Mouse (Mus musculus) hindbrain, embryonic 11.5 days (tissue): Measurements from ENCODE around the gene Lix1l. TPM values are rescaled to one million over a fixed set of nuclear protein-coding genes. Genes with fewer than 3 reads are reported as not detected.
"Not testable (repeated sequence)": the region's sequence is repeated elsewhere in the genome, so short reads cannot be mapped to it uniquely, and the experiment has no call there.

Source experiments
- ATAC-seq: fragments of 200-750 bp; cut with Nextera tagmentation; 2 replicates; pipeline ENCODE4 v1.8.0; 2017; ENCODE audit warnings: mild to moderate bottlenecking, moderate TSS enrichment, moderate library complexity; ENCODE audit not compliant: low FRiP score
- DNase-seq: peaks from one replicate; pipeline ENCODE4 v3.0.0-alpha.2; 2015; ENCODE audit warnings: low spot score
- H3K27ac ChIP-seq: fragments of 300-500 bp; sonication (generic); 2 replicates; pipeline ENCODE4 v1.5.1; 2014; ENCODE audit warnings: mild to moderate bottlenecking, low read depth, low read length
- H3K27me3 ChIP-seq: fragments of 300-500 bp; sonication (generic); 2 replicates; pipeline ENCODE4 v1.6.1; 2014; ENCODE audit warnings: mild to moderate bottlenecking, low read length, moderate library complexity, mixed read lengths; ENCODE audit not compliant: control insufficient read depth, insufficient read depth
- H3K36me3 ChIP-seq: fragments of 300-500 bp; sonication (generic); 2 replicates; pipeline ENCODE4 v1.6.1; 2014; ENCODE audit warnings: mild to moderate bottlenecking, low read length, moderate library complexity, mixed read lengths; ENCODE audit not compliant: control insufficient read depth, insufficient read depth
- H3K4me1 ChIP-seq: fragments of 300-500 bp; sonication (generic); replicated peaks from 2 replicates; pipeline ENCODE4 v1.6.1; 2014; ENCODE audit warnings: low read length, mixed read lengths; ENCODE audit not compliant: control insufficient read depth, insufficient read depth
- H3K4me2 ChIP-seq: fragments of 300-500 bp; sonication (generic); replicated peaks from 2 replicates; pipeline ENCODE4 v1.6.1; 2014; ENCODE audit warnings: mild to moderate bottlenecking, low read depth, low read length
- H3K4me3 ChIP-seq: fragments of 300-500 bp; sonication (generic); 2 replicates; pipeline ENCODE4 v1.5.1; 2014; ENCODE audit warnings: low read depth, low read length
- H3K9ac ChIP-seq: fragments of 300-500 bp; sonication (generic); 2 replicates; pipeline ENCODE4 v1.6.1; 2014; ENCODE audit warnings: low read depth, low read length
- H3K9me3 ChIP-seq: fragments of 300-500 bp; sonication (generic); 2 replicates; pipeline ENCODE4 v1.6.1; 2016; ENCODE audit warnings: low read length; ENCODE audit not compliant: control insufficient read depth
- WGBS: fragments of 180-500 bp; shearing (Covaris S2); extraction: QIAGEN DNeasy Blood & Tissue Kit; methylation state at CpG from one replicate; pipeline ENCODE4 v1.1.7; 2014; 5-methylcytosine and 5-hydroxymethylcytosine counted together
- polyA plus RNA-seq: library from polyadenylated mRNA; unstranded; fragments of >200 nt; fragmentation: Nextera tagmentation; extraction: Ambion mirVana; gene quantifications from 2 replicates; pipeline ENCODE4 v1.2.1, GENCODE M21; 2014

The Lix1l gene
- polyA plus RNA-seq, 1 experiment from 2014 or later, result 7.1 TPM

DNA sequence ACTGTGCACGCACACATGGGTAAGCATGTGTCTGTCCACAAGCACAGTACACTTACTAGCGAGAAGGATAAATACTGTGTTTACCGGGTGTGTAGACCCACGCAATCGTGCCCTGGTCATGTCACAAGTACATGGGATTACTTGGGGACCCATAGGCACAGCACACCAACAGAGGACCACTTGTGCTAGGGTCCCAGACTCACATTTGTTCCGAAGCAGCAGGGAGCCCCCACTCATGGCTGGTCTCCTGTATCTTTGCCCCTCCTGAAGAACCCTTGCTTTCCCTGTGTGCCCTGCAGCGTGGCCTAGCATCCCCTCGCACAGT lies 1.9 kb upstream of the Lix1l start:
- 40% methylated on average over 8 of the region's 8 CpGs for WGBS
- Histone ChIP-seq H3K27me3 (peaks cover 16% of the 10 kb centered on the region; the same call in 1 of the 2 replicates), H3K4me1 (peaks cover 19% of the 10 kb centered on the region), H3K27ac (no peak overlapping the region), H3K9me3 (no peaks in the 10 kb centered on the region), H3K9ac (no peak overlapping the region; the same call in 1 of the 2 replicates), H3K36me3 (no peaks in the 10 kb centered on the region), H3K4me3 (peak overlapping the region; percentile 39), H3K4me2 (peak overlapping the region; percentile 90)
- ATAC-seq, result no peak
- no peak for DNase-seq

DNA sequence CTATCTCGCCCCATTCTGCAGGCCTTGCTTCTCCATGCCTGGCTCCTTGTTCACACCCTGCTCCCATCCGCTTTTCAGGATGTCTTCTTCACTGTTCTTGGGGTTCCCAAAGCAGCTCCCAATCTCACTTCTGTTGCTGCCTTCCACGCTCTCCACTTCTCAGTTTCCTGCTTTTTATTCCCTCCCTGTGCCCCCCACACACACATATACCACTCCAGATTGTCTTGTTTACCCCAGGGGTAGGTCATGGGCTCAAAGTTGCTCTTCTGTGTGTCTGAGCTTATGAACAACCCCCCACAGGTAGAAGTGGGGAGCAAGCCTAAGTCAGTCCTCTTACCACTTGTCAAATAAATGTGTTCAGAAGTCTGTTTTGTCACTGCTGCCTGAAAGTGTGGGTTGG lies 1.5 kb upstream of the Lix1l start:
- Histone ChIP-seq H3K9ac (no peak overlapping the region), H3K4me3 (no peak overlapping the region), H3K4me1 (peaks cover 19% of the 10 kb centered on the region), H3K27ac (no peak overlapping the region), H3K27me3 (peaks cover 16% of the 10 kb centered on the region; the same call in 1 of the 2 replicates), H3K36me3 (no peaks in the 10 kb centered on the region), H3K9me3 (no peaks in the 10 kb centered on the region), H3K4me2 (0 out of 2 replicates have a peak overlapping the region, but pooled peaks have one; percentile 90)
- 64% methylated on average over 3 of the region's 3 CpGs for WGBS
- ATAC-seq (no peak), DNase-seq (no peak)

DNA sequence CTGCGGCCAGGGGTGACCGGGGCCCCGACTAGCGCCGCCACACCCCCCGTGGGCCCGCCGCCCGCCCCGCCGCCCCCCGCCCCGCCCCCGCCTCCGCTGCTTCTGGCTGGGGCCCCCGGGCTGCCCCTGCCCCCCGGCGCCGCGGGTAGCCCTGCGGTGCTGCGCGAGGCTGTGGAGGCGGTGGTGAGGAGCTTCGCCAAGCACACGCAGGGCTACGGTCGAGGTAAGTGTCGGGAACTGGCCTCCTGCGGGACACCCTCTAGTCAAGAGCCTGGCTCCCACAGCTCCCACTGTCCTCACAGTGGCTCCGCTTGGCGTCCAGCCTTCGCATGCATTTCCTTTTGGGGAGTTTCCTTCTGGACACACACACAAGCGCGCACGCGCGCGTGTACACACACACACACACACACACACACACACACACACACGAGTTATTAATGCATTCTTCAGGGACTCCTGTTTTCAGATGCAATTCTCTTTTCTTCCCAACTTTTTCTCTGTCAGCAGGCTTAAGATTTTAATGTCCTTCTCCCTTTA lies 370 bp downstream of the Lix1l start:
- peak overlapping the region; percentile 97 for H3K27ac ChIP-seq
- no peaks in the 10 kb centered on the region for H3K9me3 ChIP-seq
- peak overlapping the region; percentile 61 for H3K4me2 ChIP-seq
- H3K9ac ChIP-seq, result peak overlapping the region; percentile 78
- peak; percentile 74 for DNase-seq
- peak overlapping the region; percentile 87 for H3K4me3 ChIP-seq
- peaks cover 18% of the 10 kb centered on the region for H3K4me1 ChIP-seq
- H3K36me3 ChIP-seq, result no peaks in the 10 kb centered on the region
- ATAC-seq, result peak; percentile 66
- H3K27me3 ChIP-seq, result peaks cover 9% of the 10 kb centered on the region; the same call in 1 of the 2 replicates
- WGBS, result under 1% methylated on average over 28 of the region's 40 CpGs

DNA sequence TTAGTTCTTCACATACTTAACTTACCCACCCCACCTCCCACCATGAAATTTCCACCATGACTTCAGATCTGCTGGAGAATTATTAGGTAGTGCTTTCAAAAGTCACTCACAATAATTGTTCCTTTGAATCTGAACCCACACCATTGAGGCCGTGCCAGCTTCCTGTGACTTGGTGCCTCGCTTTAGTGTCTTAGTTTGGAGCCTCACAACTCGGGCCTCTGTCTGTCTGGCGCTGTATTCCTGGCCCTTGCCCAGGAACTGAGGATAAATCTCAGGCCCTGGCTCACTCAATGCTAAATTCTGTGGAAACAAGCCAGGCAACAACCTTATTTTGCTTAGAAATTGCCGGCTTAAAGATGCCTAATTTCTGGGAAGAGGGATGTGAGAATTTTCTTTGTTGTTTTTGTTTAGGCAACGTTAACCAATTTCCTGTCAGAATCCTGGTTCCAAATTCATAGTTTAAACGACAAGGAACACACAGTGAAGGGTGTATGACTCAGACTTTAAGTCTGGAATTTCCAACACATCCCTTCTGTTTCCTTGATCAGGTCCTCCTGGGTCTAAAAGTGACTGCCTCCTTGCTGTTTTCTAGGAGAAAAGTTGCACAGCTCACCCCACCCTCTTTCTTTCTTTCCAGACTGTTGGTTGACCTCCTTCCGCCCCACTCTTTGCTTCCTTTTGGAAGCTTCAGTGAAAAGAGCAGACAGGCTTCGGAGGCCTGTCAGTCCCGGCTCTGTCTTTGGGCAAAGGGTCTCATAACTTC lies 1.2 kb downstream of the Lix1l start:
- Histone ChIP-seq H3K4me3 (peak overlapping the region; percentile 87), H3K9me3 (no peaks in the 10 kb centered on the region), H3K36me3 (no peaks in the 10 kb centered on the region), H3K27me3 (peaks cover 2% of the 10 kb centered on the region; the same call in 1 of the 2 replicates), H3K4me2 (peak overlapping the region; percentile 61), H3K9ac (peak overlapping the region; percentile 78), H3K27ac (peak overlapping the region; percentile 97), H3K4me1 (peaks cover 10% of the 10 kb centered on the region)
- ATAC-seq (no peak), DNase-seq (peak; percentile 24)
- 23% methylated on average over 10 of the region's 10 CpGs for WGBS

DNA sequence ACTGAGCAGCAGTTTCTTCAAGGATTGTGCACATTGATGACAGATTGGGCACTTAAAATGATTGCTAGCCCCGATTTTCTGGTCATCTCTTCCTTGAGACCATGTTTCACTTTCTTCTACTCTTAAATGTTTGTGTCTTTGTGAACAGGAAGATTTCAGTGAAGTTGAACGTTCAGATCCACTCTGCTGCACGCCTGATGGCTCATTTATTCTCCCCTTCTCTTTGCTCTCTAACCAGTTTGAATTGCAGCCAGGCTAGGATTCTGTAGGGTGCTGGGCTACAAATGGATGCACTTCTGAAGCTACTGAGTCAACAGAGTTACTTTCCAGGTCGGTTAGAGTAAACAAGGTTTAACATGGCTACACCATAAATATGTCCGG lies 1.7 kb downstream of the Lix1l start:
- WGBS, result 48% methylated on average over 5 of the region's 5 CpGs
- Histone ChIP-seq H3K9ac (peak overlapping the region; percentile 78), H3K4me2 (peak overlapping the region; percentile 61), H3K27ac (peak overlapping the region; percentile 97; the same call in 1 of the 2 replicates), H3K4me3 (peak overlapping the region; percentile 87), H3K36me3 (no peaks in the 10 kb centered on the region), H3K9me3 (no peaks in the 10 kb centered on the region), H3K4me1 (peaks cover 4% of the 10 kb centered on the region), H3K27me3 (peaks cover 2% of the 10 kb centered on the region; the same call in 1 of the 2 replicates)
- no peak for ATAC-seq
- DNase-seq, result no peak

DNA sequence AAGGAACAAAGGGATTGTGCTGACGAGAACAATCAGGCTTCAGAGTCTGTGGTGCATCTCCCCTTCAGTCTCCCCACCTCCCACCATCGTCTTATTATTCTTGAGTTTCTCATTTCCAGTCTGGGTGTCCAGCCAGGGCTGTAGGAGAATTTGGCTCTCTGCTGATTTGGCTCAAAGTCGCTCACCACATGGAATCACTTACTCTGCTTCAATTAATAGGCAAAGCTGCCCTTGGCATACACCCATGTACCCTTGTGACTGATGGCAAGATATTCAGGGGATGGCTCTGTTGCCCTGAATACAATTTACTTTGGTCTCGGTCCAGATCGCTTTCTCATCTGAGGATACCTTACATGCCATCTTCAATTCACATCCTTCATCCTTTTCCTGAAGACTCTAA lies 2.4 kb downstream of the Lix1l start:
- no peaks in the 10 kb centered on the region for H3K9me3 ChIP-seq
- no peak overlapping the region for H3K27ac ChIP-seq
- H3K4me1 ChIP-seq, result peaks cover 3% of the 10 kb centered on the region
- 52% methylated on average over 5 of the region's 5 CpGs for WGBS
- peak overlapping the region; percentile 87; the same call in 1 of the 2 replicates for H3K4me3 ChIP-seq
- peaks cover 2% of the 10 kb centered on the region; the same call in 1 of the 2 replicates for H3K27me3 ChIP-seq
- DNase-seq (no peak), ATAC-seq (no peak)
- H3K9ac ChIP-seq, result peak overlapping the region; percentile 78; the same call in 1 of the 2 replicates
- H3K36me3 ChIP-seq, result no peaks in the 10 kb centered on the region
- H3K4me2 ChIP-seq, result peak overlapping the region; percentile 61

DNA sequence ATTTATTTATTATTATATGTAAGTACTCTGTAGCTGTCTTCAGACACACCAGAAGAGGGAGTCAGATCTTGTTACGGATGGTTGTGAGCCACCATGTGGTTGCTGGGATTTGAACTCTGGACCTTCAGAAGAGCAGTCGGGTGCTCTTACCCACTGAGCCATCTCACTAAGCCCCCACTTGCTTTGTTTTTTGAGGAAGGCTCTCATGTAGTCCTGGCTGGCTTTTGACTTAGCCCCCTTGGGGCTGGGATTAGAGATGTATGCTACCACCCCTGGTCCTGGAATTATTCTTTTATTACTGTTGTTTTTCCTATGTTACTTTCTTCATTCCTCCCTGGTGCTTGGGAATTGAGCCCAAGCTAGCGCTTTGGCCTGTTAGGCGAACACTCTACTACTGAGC lies 5.1 kb downstream of the Lix1l start:
- H3K36me3 ChIP-seq, DNase-seq, H3K9ac ChIP-seq, H3K27ac ChIP-seq, H3K4me3 ChIP-seq, ATAC-seq, H3K4me1 ChIP-seq, H3K4me2 ChIP-seq, H3K27me3 ChIP-seq, H3K9me3 ChIP-seq: not testable (repeated sequence)
- 89% methylated on average over 3 of the region's 4 CpGs for WGBS

DNA sequence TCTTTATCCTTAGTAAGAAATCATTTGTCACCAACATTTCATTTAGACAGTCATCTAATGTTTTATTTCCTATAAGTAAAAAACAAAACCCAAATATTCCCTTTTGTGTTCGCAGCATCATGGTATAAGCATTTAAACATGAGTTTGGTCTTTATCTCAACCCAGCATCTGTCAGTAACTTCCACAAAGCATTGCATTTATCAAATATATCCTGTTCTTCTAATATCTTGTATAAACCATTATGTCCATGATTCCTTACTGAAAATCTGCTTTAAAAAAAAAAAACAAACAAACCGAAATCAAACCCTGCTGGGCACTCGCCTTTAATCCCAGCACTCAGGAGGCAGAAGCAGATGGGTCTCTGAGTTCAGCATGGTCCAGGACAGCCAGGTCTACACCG lies 5.7 kb downstream of the Lix1l start:
- no peaks in the 10 kb centered on the region for H3K27me3 ChIP-seq
- H3K36me3 ChIP-seq, result no peaks in the 10 kb centered on the region
- 93% methylated on average over 4 of the region's 4 CpGs for WGBS
- H3K4me1 ChIP-seq, result no peaks in the 10 kb centered on the region
- no peak for DNase-seq
- no peak overlapping the region for H3K4me3 ChIP-seq
- H3K9ac ChIP-seq, result no peak overlapping the region
- H3K9me3 ChIP-seq, result no peaks in the 10 kb centered on the region
- no peak for ATAC-seq
- H3K27ac ChIP-seq, result no peak overlapping the region
- no peak overlapping the region for H3K4me2 ChIP-seq

DNA sequence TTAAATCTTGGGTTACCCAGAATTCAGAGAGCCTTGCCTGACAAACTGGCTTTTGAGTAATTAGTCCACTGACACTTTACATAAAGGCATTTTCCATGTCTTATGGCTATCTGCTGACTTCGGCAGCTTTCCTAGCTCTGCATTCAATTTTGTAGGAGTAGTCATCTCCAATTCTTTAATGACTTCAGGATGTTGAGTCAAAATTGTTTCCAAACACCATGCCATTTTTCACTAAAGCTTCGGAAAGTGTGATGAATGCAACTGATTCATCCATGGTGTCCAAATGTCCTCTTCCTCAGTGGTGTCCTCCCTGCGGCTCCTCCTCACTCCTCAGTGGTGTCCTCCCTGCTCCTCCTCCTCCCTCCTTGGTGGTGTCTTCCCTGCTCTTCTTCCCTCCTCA lies 17.0 kb downstream of the Lix1l start:
- Histone ChIP-seq H3K36me3 (peaks cover 9% of the 10 kb centered on the region; the same call in 1 of the 2 replicates), H3K27ac (no peak overlapping the region)
- no peak for ATAC-seq

More for the DNA sequence above, 17.0 kb downstream of the Lix1l start:
- H3K9me3 ChIP-seq, result no peaks in the 10 kb centered on the region
- no peak for DNase-seq
- no peak overlapping the region for H3K4me2 ChIP-seq
- no peak overlapping the region for H3K9ac ChIP-seq
- H3K27me3 ChIP-seq, result no peaks in the 10 kb centered on the region
- WGBS, result 95% methylated on average over 3 of the region's 3 CpGs
- H3K4me3 ChIP-seq, result no peak overlapping the region
- H3K4me1 ChIP-seq, result no peaks in the 10 kb centered on the region
